Mouse (Mus musculus): ENCODE measurements around the gene Foxp1.

Foxp1 gene

GRCm38 (mm10) chr6:99394801-99395200 lies 127.7 kb downstream of the Foxp1 start:
- WGBS = 76% methylated on average over 5 of the region's 5 CpGs

GRCm38 (mm10) chr6:99392484-99392883 lies 130.0 kb downstream of the Foxp1 start:
- WGBS = 88% methylated on average over 6 of the region's 6 CpGs

- 58% methylated on average over 19 of the region's 19 CpGs for WGBS
Observed at GRCm38 (mm10) chr6:99388741-99389675, 133.5 kb downstream of the Foxp1 start.

GRCm38 (mm10) chr6:99388023-99388422 lies 134.5 kb downstream of the Foxp1 start:
- 85% methylated on average over 5 of the region's 5 CpGs for WGBS

GRCm38 (mm10) chr6:99385059-99385604 lies 137.4 kb downstream of the Foxp1 start:
- 72% methylated on average over 2 of the region's 2 CpGs for WGBS

GRCm38 (mm10) chr6:99383846-99384472 lies 138.6 kb downstream of the Foxp1 start:
- WGBS = 73% methylated on average over 4 of the region's 4 CpGs

DNA sequence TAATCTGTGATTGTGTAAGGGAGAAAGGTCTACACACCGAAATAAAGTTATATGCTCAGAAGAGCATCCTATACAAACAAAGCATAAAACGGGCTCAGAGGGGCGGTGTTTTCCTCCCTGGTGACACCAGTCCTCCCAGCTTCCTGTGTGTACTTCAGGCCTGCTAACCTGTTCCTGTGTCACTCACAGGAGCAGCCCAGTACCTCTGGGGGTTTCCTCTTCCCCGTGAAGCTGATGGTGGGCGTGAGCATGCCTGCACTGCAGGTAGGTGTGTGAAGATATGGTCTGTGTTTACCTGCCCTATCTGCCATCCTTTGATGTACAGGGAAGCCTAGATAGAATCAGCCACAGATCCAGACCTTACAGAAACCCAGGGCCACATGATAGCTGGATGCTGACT lies 142.4 kb downstream of the Foxp1 start:
- 77% methylated on average over 5 of the region's 5 CpGs for WGBS

DNA sequence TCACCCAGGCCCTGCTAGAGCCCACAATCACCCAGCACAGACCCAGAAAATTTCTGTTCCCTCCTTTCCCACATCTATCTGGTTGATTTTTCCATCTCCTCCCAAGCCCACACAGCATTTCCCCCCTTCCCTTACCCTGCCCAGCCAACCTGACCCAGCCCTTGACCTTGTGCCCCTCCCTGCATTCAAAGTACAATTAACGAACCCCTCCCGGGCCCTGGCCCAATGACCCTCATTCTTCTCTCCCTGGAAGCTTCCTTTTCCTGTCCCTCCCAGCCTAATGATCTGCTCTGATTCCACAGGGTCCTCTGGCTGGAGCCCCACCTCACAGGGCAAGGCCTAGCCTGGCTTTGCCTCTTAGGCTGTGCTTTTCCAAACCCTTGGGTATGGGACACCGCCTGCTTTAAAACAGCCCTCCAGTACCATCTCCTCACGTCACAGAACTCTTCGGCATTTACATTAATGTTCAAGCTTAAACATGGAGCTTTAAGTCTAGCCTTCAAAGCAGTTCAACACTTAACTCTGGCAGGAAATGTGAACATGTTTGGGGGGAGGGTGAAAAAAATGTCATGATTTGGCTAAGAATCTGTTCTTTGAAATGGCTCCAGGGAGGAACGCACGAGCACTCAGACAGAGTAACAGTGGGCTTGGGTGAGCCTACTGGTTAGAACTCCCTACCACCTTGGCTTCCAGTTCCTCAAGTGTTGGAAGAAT lies 143.4 kb downstream of the Foxp1 start:
- 72% methylated on average over 7 of the region's 7 CpGs for WGBS

- 60% methylated on average over 4 of the region's 4 CpGs for WGBS
Observed at GRCm38 (mm10) chr6:99377716-99378115, 144.8 kb downstream of the Foxp1 start.

DNA sequence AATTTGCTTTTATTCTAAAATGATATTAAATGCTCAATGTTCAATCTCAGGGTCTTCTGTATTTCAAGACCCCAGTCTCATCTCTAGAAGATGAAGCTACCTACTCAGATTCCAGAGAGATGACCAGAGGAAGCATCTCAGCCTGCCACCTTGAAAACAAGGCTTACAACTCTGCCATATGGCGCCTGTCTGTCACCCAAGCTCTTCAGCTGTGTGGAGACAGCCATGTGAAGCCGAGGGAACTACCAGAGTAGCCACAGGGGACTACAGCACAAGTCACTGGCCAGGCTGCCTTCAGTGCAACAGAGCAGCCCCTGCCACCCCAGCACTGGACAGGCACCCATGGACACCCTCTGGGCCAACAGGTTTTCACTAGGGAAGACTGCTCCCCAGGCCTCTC lies 145.4 kb downstream of the Foxp1 start:
- WGBS = 73% methylated on average over 2 of the region's 2 CpGs

DNA sequence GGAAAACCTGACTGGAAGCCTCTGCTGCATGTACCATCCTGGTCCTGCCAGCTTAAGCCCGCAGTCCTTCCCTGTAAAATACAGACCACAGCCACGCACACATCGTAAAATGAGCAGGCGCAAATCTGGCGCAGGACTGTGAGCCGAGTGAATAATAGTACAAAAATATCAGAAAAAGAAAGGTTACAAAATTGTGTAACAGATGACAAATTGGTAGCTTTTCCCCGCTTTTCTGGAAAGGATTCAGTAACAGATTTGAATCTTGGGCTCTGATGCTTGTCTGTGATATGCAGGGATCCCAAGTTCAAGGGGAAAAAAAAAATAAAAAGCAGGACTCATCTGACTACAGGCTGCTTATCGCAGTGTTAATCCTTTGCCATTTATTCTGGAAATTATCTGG lies 145.8 kb downstream of the Foxp1 start:
- 65% methylated on average over 8 of the region's 8 CpGs for WGBS

- WGBS = 30% methylated on average over 6 of the region's 6 CpGs
Observed at GRCm38 (mm10) chr6:99375865-99376264, 146.7 kb downstream of the Foxp1 start.

DNA sequence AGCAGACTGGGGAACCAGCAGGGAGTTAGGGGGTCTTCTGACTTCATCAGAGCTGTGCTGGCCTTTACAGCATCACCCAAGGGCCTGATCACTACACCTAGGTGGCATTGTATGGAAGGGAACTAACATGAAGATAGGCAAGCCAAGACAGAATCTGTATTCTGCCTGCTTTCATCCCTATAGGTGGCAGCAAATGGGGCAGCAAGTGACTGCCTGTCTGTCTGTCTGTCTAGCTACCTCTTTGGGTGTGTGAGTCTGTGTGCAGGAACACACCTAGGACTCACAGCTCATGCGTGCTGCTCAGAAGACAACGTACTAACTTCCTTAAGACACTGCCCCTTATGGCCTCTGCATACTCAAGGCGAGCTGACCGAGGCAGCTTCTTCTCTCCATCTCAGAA lies 147.1 kb downstream of the Foxp1 start:
- 53% methylated on average over 4 of the region's 4 CpGs for WGBS

- 62% methylated on average over 19 of the region's 19 CpGs for WGBS
Observed at GRCm38 (mm10) chr6:99374448-99375271, 147.9 kb downstream of the Foxp1 start.

DNA sequence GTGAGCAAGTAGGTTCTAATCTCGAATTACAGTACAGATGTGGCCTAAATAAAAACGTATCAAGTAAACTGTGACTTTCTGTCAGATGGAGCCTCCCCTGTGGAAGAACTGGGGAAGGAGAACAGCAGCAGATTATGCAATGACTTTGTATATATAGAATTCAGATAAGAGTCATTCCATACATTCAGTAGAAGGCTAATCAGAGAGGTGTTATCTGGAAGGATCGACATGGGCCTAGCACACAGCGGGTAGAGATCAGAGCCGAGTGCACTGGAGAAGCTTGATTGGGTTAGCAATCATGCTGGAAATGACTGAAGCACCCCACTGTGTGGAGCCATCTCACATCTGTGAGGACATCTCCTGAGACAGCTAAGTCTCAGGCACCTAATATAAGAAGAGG lies 150.1 kb downstream of the Foxp1 start:
- 54% methylated on average over 5 of the region's 5 CpGs for WGBS

DNA sequence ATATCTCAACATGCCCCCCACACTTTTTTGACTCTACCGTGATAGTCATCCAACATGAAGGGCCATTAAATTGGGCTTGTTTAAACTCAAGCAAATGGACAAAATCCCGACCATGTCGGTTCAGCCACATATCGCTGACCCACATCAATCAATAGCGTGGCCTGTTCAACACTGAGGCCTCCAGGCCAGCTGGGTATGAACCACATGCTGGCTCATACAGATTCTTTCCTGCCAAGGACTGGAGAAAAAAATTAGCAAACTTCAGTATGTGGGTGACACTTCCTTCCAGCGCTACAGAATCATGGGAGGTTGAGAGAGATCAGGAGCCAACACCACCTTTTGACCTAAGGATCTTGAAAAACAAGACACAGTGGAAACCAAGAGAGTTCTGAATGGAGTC lies 150.5 kb downstream of the Foxp1 start:
- WGBS = 78% methylated on average over 6 of the region's 6 CpGs

- WGBS = 85% methylated on average over 2 of the region's 2 CpGs
Observed at GRCm38 (mm10) chr6:99369931-99370330, 152.6 kb downstream of the Foxp1 start.

DNA sequence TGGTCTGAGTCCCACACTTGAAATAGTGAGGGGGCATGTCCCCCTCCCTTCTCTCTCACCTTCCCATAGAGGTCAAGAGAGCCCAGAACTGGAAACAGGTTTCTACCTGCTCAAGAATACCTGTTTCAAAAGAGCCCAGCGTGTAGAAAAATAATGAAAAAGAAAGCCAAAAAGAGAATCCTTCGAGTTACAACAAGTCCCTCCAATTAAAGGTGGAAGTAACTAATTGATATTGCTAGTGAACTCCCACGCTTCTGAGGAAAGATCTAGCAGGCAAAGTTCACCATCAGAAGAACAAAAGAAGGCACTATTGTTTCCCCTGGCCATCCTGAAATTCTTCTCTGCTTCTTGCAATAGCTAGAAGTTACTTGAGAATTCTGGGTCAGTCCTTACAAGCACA lies 153.4 kb downstream of the Foxp1 start:
- 84% methylated on average over 3 of the region's 3 CpGs for WGBS

- 74% methylated on average over 4 of the region's 4 CpGs for WGBS
Observed at GRCm38 (mm10) chr6:99368118-99368753, 154.3 kb downstream of the Foxp1 start.

GRCm38 (mm10) chr6:99364545-99364944 lies 158.0 kb downstream of the Foxp1 start:
- 31% methylated on average over 6 of the region's 6 CpGs for WGBS

DNA sequence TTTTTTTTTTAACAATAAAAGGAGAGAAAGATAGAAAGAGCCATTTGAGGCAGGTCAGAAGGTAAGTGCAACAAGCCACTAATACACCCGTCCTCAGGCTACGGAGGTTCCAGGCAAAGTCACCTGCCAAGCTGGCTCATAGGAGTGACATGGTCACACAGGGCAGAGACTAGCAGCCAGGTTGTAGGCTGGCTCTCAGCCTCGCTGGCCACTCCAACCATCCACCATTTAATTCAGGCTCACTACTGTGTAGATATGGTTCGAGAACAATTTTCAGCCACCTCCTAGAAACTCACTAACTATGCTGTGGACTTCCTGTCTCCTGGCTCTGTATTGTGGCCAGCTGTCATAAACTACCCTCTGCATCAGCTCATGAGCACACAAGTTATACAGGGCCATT lies 161.9 kb downstream of the Foxp1 start:
- WGBS = 85% methylated on average over 4 of the region's 4 CpGs
